In the genomic region with DNA sequence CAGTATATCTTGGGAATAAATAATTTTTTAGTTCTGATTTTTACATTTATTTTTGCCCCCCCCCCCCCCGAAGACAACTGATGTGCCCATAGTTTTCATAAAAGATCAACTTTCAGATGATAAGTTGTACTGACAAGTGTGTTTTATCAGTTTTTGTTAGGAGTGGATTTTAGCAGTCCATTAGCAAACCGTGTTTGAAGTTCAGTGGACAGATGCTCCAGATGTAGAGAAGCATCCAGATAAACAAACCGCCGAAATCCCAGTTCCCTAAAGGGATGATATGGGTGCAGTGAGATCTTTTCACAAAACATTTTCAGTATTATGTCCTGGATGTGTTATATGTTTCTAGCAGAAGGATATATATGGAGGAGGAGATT, we compare ENCODE assay signal across 8 mouse cellular contexts. TPM values are rescaled to one million over a fixed set of nuclear protein-coding genes. Genes with fewer than 3 reads are reported as not detected.
DNase-seq lines count a peak whose midpoint lies in the region; ATAC-seq and TF ChIP-seq lines count a peak whose summit lies in the region.

No protein-coding gene starts in this region.

- TF ChIP-seq CTCF in left cerebral cortex, adult 2 months (IDR thresholded peaks at IDR 0.05): no peak
- TF ChIP-seq CTCF in midbrain, postnatal 0 days (IDR thresholded peaks at IDR 0.05): no peak

- no peak overlapping the region for H3K27ac ChIP-seq in left cerebral cortex, adult 2 months
- H3K27ac ChIP-seq in embryonic facial prominence, embryonic 13.5 days: peak overlapping the region; percentile 86; the same call in 1 of the 2 replicates
- H3K27ac ChIP-seq in intestine, embryonic 14.5 days (ENCODE audit: low read depth): no peak overlapping the region
- H3K27ac ChIP-seq in midbrain, postnatal 0 days (ENCODE audit: low read depth, low read length): no peak overlapping the region

- intact Hi-C loops in left cerebral cortex, adult 2 months (cut with DNase I): loop anchor here (2.0 to 10.0 kb wide), 3 partner anchors 58 to 876 kb away; partner anchors contain the start of gene Xpo1
- intact Hi-C loops in left cerebral cortex, postnatal 25 days (cut with DNase I): loop anchor here (1.0 to 10.0 kb wide), 3 partner anchors 58 to 856 kb away; no protein-coding TSS in a partner anchor

- no peaks in the 10 kb centered on the region for H3K4me1 ChIP-seq in embryonic facial prominence, embryonic 13.5 days
- H3K4me1 ChIP-seq in intestine, embryonic 14.5 days (replicated peaks; ENCODE audit: control insufficient read depth, insufficient read depth, low read length): peaks cover 4% of the 10 kb centered on the region
- H3K4me1 ChIP-seq in midbrain, postnatal 0 days (ENCODE audit: insufficient read depth, low read length): no peaks in the 10 kb centered on the region

- no peak for ATAC-seq in embryonic facial prominence, embryonic 13.5 days (ENCODE audit: insufficient number of reproducible peaks, insufficient read depth, low FRiP score, low TSS enrichment, low read depth)
- no peak for ATAC-seq in intestine, embryonic 14.5 days (replicated peaks; ENCODE audit: low FRiP score, low TSS enrichment, low read depth)
- ATAC-seq in midbrain, postnatal 0 days (ENCODE audit: low FRiP score): no peak

- peak overlapping the region; percentile 76 for H3K4me2 ChIP-seq in embryonic facial prominence, embryonic 13.5 days
- peak overlapping the region; percentile 84 for H3K4me2 ChIP-seq in intestine, embryonic 14.5 days (ENCODE audit: low read length)
- peak overlapping the region; percentile 68 for H3K4me2 ChIP-seq in midbrain, postnatal 0 days (ENCODE audit: low read depth, low read length, poor library complexity, severe bottlenecking)

- H3K9me3 ChIP-seq in embryonic facial prominence, embryonic 13.5 days: no peaks in the 10 kb centered on the region
- H3K9me3 ChIP-seq in intestine, embryonic 14.5 days (ENCODE audit: control insufficient read depth, low read length): no peaks in the 10 kb centered on the region
- H3K9me3 ChIP-seq in midbrain, postnatal 0 days (ENCODE audit: low read length): no peaks in the 10 kb centered on the region

- peaks cover 11% of the 10 kb centered on the region for H3K36me3 ChIP-seq in embryonic facial prominence, embryonic 13.5 days
- H3K36me3 ChIP-seq in intestine, embryonic 14.5 days (ENCODE audit: control insufficient read depth, insufficient read depth, low read length): peaks cover 13% of the 10 kb centered on the region
- peaks cover 10% of the 10 kb centered on the region for H3K36me3 ChIP-seq in midbrain, postnatal 0 days (ENCODE audit: insufficient read depth, low read length)

- DNase-seq in left cerebral cortex, adult 2 months (ENCODE audit: extremely low spot score in 1 of 2, low spot score in 2 of 2): no peak
- no peak for DNase-seq in left cerebral cortex, postnatal 25 days (ENCODE audit: low spot score in 2 of 2)
- DNase-seq in intestine, embryonic 14.5 days (ENCODE audit: low spot score): no peak
- no peak for DNase-seq in midbrain, postnatal 0 days (ENCODE audit: low spot score)
- DNase-seq in frontal cortex, postnatal 25 days (ENCODE audit: low spot score in 2 of 2): no peak
- DNase-seq in frontal cortex, postnatal 36 days (ENCODE audit: low spot score in 2 of 2): no peak
- DNase-seq in adrenal gland, postnatal 4 days (ENCODE audit: low spot score in 2 of 2): no peak

- peak overlapping the region; percentile 82 for H3K4me3 ChIP-seq in left cerebral cortex, adult 2 months
- peak overlapping the region; percentile 59 for H3K4me3 ChIP-seq in embryonic facial prominence, embryonic 13.5 days
- peak overlapping the region; percentile 69 for H3K4me3 ChIP-seq in intestine, embryonic 14.5 days (ENCODE audit: low read depth, low read length)
- H3K4me3 ChIP-seq in midbrain, postnatal 0 days (ENCODE audit: low read depth, low read length): peak overlapping the region; percentile 65

- 32% methylated on average over 4 of the region's 4 CpGs for WGBS in embryonic facial prominence, embryonic 13.5 days
- 26% methylated on average over 4 of the region's 4 CpGs for WGBS in intestine, embryonic 14.5 days
- 26% methylated on average over 4 of the region's 4 CpGs for WGBS in midbrain, postnatal 0 days

- H3K27me3 ChIP-seq in embryonic facial prominence, embryonic 13.5 days: no peaks in the 10 kb centered on the region
- no peaks in the 10 kb centered on the region for H3K27me3 ChIP-seq in intestine, embryonic 14.5 days (replicated peaks; ENCODE audit: control insufficient read depth, insufficient read depth, low read length)
- no peaks in the 10 kb centered on the region for H3K27me3 ChIP-seq in midbrain, postnatal 0 days (ENCODE audit: insufficient read depth, low read length)

- H3K9ac ChIP-seq in embryonic facial prominence, embryonic 13.5 days: no peak overlapping the region
- peak overlapping the region; percentile 71; the same call in 1 of the 2 replicates for H3K9ac ChIP-seq in intestine, embryonic 14.5 days (ENCODE audit: low read length)
- H3K9ac ChIP-seq in midbrain, postnatal 0 days (replicated peaks; ENCODE audit: low read length, poor library complexity, severe bottlenecking): 0 out of 2 replicates have a peak overlapping the region, but pooled peaks have one; percentile 65

RNA-seq across cellular contexts. Expression of gene Fam161a, which starts 1.5 kb away (rescaled TPM):
- 1 to 10 TPM; 4.9 to 5.0 TPM for total RNA-seq in left cerebral cortex, adult 2 months (2021)
- total RNA-seq in left cerebral cortex, postnatal 25 days (2021): 1 to 10 TPM; 2.5 to 4.9 TPM
- 3.6 and 3.7 TPM in 2 replicates for polyA plus RNA-seq in embryonic facial prominence, embryonic 13.5 days (2015; fragmentation: Nextera tagmentation; extraction: Ambion mirVana)
- polyA plus RNA-seq in intestine, embryonic 14.5 days (2014; fragmentation: Nextera tagmentation; extraction: Ambion mirVana): 1.6 and 2.1 TPM in 2 replicates
- total RNA-seq in midbrain, postnatal 0 days (2014; rRNA removed): 4.6 and 5.4 TPM in 2 replicates
- 4.2 and 6.1 TPM in 2 replicates for polyA plus RNA-seq in midbrain, postnatal 0 days (2015; fragmentation: Nextera tagmentation; extraction: Ambion mirVana)
- total RNA-seq in adrenal gland, postnatal 4 days (2021): 10 to 100 TPM; 20.6 to 22.5 TPM

RNA-seq across cellular contexts. Expression of gene Cct4, which starts 18.5 kb away (rescaled TPM):
- total RNA-seq in left cerebral cortex, adult 2 months (2021): 100 to 1,000 TPM in 1 of 2 experiments, 10 to 100 TPM in 1; 97.1 to 104 TPM
- 100 to 1,000 TPM; 101 to 109 TPM for total RNA-seq in left cerebral cortex, postnatal 25 days (2021)
- polyA plus RNA-seq in embryonic facial prominence, embryonic 13.5 days (2015; fragmentation: Nextera tagmentation; extraction: Ambion mirVana): 285 and 289 TPM in 2 replicates
- 288 and 312 TPM in 2 replicates for polyA plus RNA-seq in intestine, embryonic 14.5 days (2014; fragmentation: Nextera tagmentation; extraction: Ambion mirVana)
- total RNA-seq in midbrain, postnatal 0 days (2014; rRNA removed): 139 and 213 TPM in 2 replicates
- polyA plus RNA-seq in midbrain, postnatal 0 days (2015; fragmentation: Nextera tagmentation; extraction: Ambion mirVana): 227 and 230 TPM in 2 replicates
- 100 to 1,000 TPM; 193 to 196 TPM for total RNA-seq in adrenal gland, postnatal 4 days (2021)

RNA-seq across cellular contexts. Expression of gene Commd1, which starts 26.6 kb away (rescaled TPM):
- total RNA-seq in left cerebral cortex, adult 2 months (2021): 10 to 100 TPM; 36.7 to 47.7 TPM
- 10 to 100 TPM; 40.3 to 47.2 TPM for total RNA-seq in left cerebral cortex, postnatal 25 days (2021)
- 387 and 398 TPM in 2 replicates for polyA plus RNA-seq in embryonic facial prominence, embryonic 13.5 days (2015; fragmentation: Nextera tagmentation; extraction: Ambion mirVana)
- polyA plus RNA-seq in intestine, embryonic 14.5 days (2014; fragmentation: Nextera tagmentation; extraction: Ambion mirVana): 411 and 426 TPM in 2 replicates
- total RNA-seq in midbrain, postnatal 0 days (2014; rRNA removed): 20.3 and 23.5 TPM in 2 replicates
- 218 and 221 TPM in 2 replicates for polyA plus RNA-seq in midbrain, postnatal 0 days (2015; fragmentation: Nextera tagmentation; extraction: Ambion mirVana)
- total RNA-seq in adrenal gland, postnatal 4 days (2021): 100 to 1,000 TPM; 110 to 113 TPM

RNA-seq across cellular contexts. Expression of gene Gm28048, which starts 26.9 kb away (rescaled TPM):
- total RNA-seq in left cerebral cortex, adult 2 months (2021): 10 to 100 TPM in 1 of 2 experiments, 1 to 10 TPM in 1; 9.5 to 14.7 TPM
- 10 to 100 TPM; 11.3 to 16.0 TPM for total RNA-seq in left cerebral cortex, postnatal 25 days (2021)
- polyA plus RNA-seq in embryonic facial prominence, embryonic 13.5 days (2015; fragmentation: Nextera tagmentation; extraction: Ambion mirVana): 8.6 and 12.3 TPM in 2 replicates
- polyA plus RNA-seq in intestine, embryonic 14.5 days (2014; fragmentation: Nextera tagmentation; extraction: Ambion mirVana): 15.2 and 16.0 TPM in 2 replicates
- 2.5 TPM in 1 of 2 replicates, not detected in the other for total RNA-seq in midbrain, postnatal 0 days (2014; rRNA removed)
- 2.7 and 3.3 TPM in 2 replicates for polyA plus RNA-seq in midbrain, postnatal 0 days (2015; fragmentation: Nextera tagmentation; extraction: Ambion mirVana)
- total RNA-seq in adrenal gland, postnatal 4 days (2021): 10 to 100 TPM; 45.7 to 50.1 TPM

RNA-seq across cellular contexts. Expression of gene Zrsr1, which starts 37.0 kb away (rescaled TPM):
- 10 to 100 TPM; 70.0 to 75.6 TPM for total RNA-seq in left cerebral cortex, adult 2 months (2021)
- total RNA-seq in left cerebral cortex, postnatal 25 days (2021): 10 to 100 TPM; 59.0 to 60.9 TPM
- polyA plus RNA-seq in embryonic facial prominence, embryonic 13.5 days (2015; fragmentation: Nextera tagmentation; extraction: Ambion mirVana): 4.0 and 4.8 TPM in 2 replicates
- 1.4 and 2.7 TPM in 2 replicates for polyA plus RNA-seq in intestine, embryonic 14.5 days (2014; fragmentation: Nextera tagmentation; extraction: Ambion mirVana)
- total RNA-seq in midbrain, postnatal 0 days (2014; rRNA removed): 21.2 and 23.6 TPM in 2 replicates
- 7.1 and 8.4 TPM in 2 replicates for polyA plus RNA-seq in midbrain, postnatal 0 days (2015; fragmentation: Nextera tagmentation; extraction: Ambion mirVana)
- 10 to 100 TPM; 20.6 to 21.9 TPM for total RNA-seq in adrenal gland, postnatal 4 days (2021)
